ENCODE assay signal across 21 mouse cellular contexts in genomic region chr1:38695089-38695811, GRCm38 (mm10). TPM values are rescaled to one million over a fixed set of nuclear protein-coding genes. Genes with fewer than 3 reads are reported as not detected.
DNase-seq lines count a peak whose midpoint lies in the region.
"Had no signal": no experiment of that assay in that cellular context is flagged by ENCODE, and none has a peak within 500 bp of the region (broad histone marks: within the 10 kb centered on the region; RNA-seq: fewer than 3 reads in every experiment).

No protein-coding gene starts in this region.

- H3K27ac ChIP-seq in limb, embryonic 10.5 days = no peak overlapping the region

- 78% methylated on average over 2 of the region's 2 CpGs for WGBS in limb, embryonic 10.5 days

- peak; percentile 60 for DNase-seq in heart, adult 11 months
- DNase-seq in heart, postnatal 14 days = no peak
- peak; percentile 26 for DNase-seq in limb, embryonic 10.5 days (ENCODE audit: low spot score)
- DNase-seq in testis, postnatal 10 days (ENCODE audit: low spot score) = no peak
- no peak for DNase-seq in heart, postnatal 4 days
- DNase-seq: adrenal gland, adult 2 months; adrenal gland, postnatal 10 days; adrenal gland, postnatal 25 days; cerebellum, adult 11 months; cerebellum, adult 18-20 months; cerebellum, adult 8-10 months; cerebellum, adult 9-11 months; cerebellum, postnatal 14 days; cerebellum, postnatal 36 days; embryo, embryonic 11 days had no signal

- no peak overlapping the region for H3K4me3 ChIP-seq in limb, embryonic 10.5 days
- H3K4me3 ChIP-seq: embryonic facial prominence, embryonic 13.5 days; embryonic facial prominence, embryonic 15.5 days; erythroblast, embryonic 14.5 days; forebrain, embryonic 10.5 days; forebrain, embryonic 12.5 days had no signal

- H3K36me3 ChIP-seq in limb, embryonic 10.5 days = no peaks in the 10 kb centered on the region
- H3K36me3 ChIP-seq: embryonic facial prominence, embryonic 13.5 days; embryonic facial prominence, embryonic 15.5 days; forebrain, embryonic 10.5 days; forebrain, embryonic 12.5 days; G1E had no signal

- intact Hi-C loops in heart, postnatal 14 days (cut with DNase I) = no loop called here

- H3K4me1 ChIP-seq in limb, embryonic 10.5 days = peaks cover 25% of the 10 kb centered on the region

- no peaks in the 10 kb centered on the region for H3K27me3 ChIP-seq in limb, embryonic 10.5 days (ENCODE audit: low read depth, poor library complexity, severe bottlenecking)
- H3K27me3 ChIP-seq: embryonic facial prominence, embryonic 13.5 days; embryonic facial prominence, embryonic 15.5 days; forebrain, embryonic 12.5 days had no signal

- H3K9me3 ChIP-seq in limb, embryonic 10.5 days (replicated peaks) = no peaks in the 10 kb centered on the region
- H3K9me3 ChIP-seq: embryonic facial prominence, embryonic 13.5 days; embryonic facial prominence, embryonic 15.5 days; forebrain, embryonic 10.5 days; forebrain, embryonic 12.5 days; G1E had no signal

RNA-seq across cellular contexts. Expression of gene Aff3, which starts 30.5 kb away (rescaled TPM):
- total RNA-seq in heart, postnatal 14 days (2021) = 1 to 10 TPM; 4.4 to 5.8 TPM
- 33.9 and 38.8 TPM in 2 replicates for polyA plus RNA-seq in limb, embryonic 10.5 days (2016; fragmentation: Nextera tagmentation; extraction: Ambion mirVana)
- 1 to 10 TPM; 7.9 to 8.0 TPM for total RNA-seq in heart, postnatal 4 days (2021)

Comparison
In these comparisons a context has a peak if more than half of its experiments do, and no peak if none do; other contexts are left out.
1. DNase-seq: peak in heart, adult 11 months (single experiment) and limb, embryonic 10.5 days (single experiment); none in heart, postnatal 14 days (0 of 2), testis, postnatal 10 days (single experiment) and heart, postnatal 4 days (single experiment).